Mouse (Mus musculus) lung, embryonic 16.5 days (tissue): Measurements from ENCODE around the gene Zfp605. TPM values are rescaled to one million over a fixed set of nuclear protein-coding genes. Genes with fewer than 3 reads are reported as not detected.
A peak's percentile ranks its signal among the peaks of the same experiment; 100 is the strongest.

Source experiments
- ATAC-seq: fragments of 200-750 bp; cut with Nextera tagmentation; 2 replicates; pipeline ENCODE4 v1.8.0; 2017; ENCODE audit warnings: low read depth, mild to moderate bottlenecking, moderate library complexity
- H3K27ac ChIP-seq: fragments of 300-500 bp; sonication (generic); 2 replicates; pipeline ENCODE4 v1.5.1; 2014; ENCODE audit warnings: mild to moderate bottlenecking, control low read depth, low read length
- H3K27me3 ChIP-seq: fragments of 300-500 bp; sonication (generic); 2 replicates; pipeline ENCODE4 v1.6.1; 2014; ENCODE audit warnings: low read depth, low read length, mixed read lengths; ENCODE audit not compliant: control insufficient read depth, insufficient read depth
- H3K36me3 ChIP-seq: fragments of 300-500 bp; sonication (generic); 2 replicates; pipeline ENCODE4 v1.6.1; 2014; ENCODE audit warnings: low read length; ENCODE audit not compliant: control insufficient read depth, insufficient read depth
- H3K4me1 ChIP-seq: fragments of 300-500 bp; sonication (generic); replicated peaks from 2 replicates; pipeline ENCODE4 v1.6.1; 2014; ENCODE audit warnings: low read length, mixed read lengths; ENCODE audit not compliant: control insufficient read depth, insufficient read depth
- H3K4me2 ChIP-seq: fragments of 300-500 bp; sonication (generic); 2 replicates; pipeline ENCODE4 v1.6.1; 2014; ENCODE audit warnings: low read depth, low read length, control low read depth
- H3K4me3 ChIP-seq: fragments of 300-500 bp; sonication (generic); 2 replicates; pipeline ENCODE4 v1.5.1; 2014; ENCODE audit warnings: mild to moderate bottlenecking, low read length, control low read depth
- H3K9ac ChIP-seq: fragments of 300-500 bp; sonication (generic); 2 replicates; pipeline ENCODE4 v1.6.1; 2014; ENCODE audit warnings: low read length, control low read depth
- H3K9me3 ChIP-seq: fragments of 300-500 bp; sonication (generic); 2 replicates; pipeline ENCODE4 v1.6.1; 2016; ENCODE audit warnings: low read length; ENCODE audit not compliant: control insufficient read depth
- WGBS: fragments of 180-500 bp; shearing (Covaris S2); extraction: QIAGEN DNeasy Blood & Tissue Kit; methylation state at CpG from one replicate; pipeline ENCODE4 v1.1.7; 2014; 5-methylcytosine and 5-hydroxymethylcytosine counted together
- polyA plus RNA-seq: library from polyadenylated mRNA; unstranded; fragments of >200 nt; fragmentation: Nextera tagmentation; extraction: Ambion mirVana; gene quantifications from 2 replicates; pipeline ENCODE4 v1.2.1, GENCODE M21; 2015

The Zfp605 gene
- polyA plus RNA-seq, 1 experiment from 2014 or later, result 3.6 TPM

DNA sequence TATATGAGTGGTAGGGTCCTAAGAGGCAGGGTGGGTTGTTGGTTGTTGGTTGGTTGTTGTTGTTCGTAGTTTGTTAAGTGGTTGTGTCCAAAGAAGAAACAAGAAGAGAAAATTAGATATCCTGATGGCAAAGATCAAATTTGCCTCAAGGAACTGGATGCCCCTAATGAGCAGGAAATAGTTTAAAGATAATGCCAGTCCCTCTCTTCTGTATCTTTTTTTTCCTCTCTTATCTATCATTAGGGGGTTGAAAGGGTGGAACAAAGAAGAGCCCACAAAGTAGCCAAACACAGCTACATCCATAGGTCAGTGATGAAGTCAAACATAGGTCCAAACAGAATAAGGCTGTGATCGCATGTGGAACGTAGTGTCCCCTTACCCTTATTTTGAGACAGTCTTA is 29.4 kb downstream of the Zfp605 start:
- Histone ChIP-seq H3K4me1 (0 out of 2 replicates have a peak, but pooled peaks cover 5% of the 10 kb centered on the region), H3K9me3 (peaks cover 3% of the 10 kb centered on the region; the same call in 1 of the 2 replicates), H3K4me2 (no peak overlapping the region), H3K9ac (no peak overlapping the region), H3K4me3 (no peak overlapping the region), H3K27ac (no peak overlapping the region), H3K36me3 (peaks cover 17% of the 10 kb centered on the region), H3K27me3 (no peaks in the 10 kb centered on the region)
- no peak for ATAC-seq
- 92% methylated on average over 3 of the region's 3 CpGs for WGBS

DNA sequence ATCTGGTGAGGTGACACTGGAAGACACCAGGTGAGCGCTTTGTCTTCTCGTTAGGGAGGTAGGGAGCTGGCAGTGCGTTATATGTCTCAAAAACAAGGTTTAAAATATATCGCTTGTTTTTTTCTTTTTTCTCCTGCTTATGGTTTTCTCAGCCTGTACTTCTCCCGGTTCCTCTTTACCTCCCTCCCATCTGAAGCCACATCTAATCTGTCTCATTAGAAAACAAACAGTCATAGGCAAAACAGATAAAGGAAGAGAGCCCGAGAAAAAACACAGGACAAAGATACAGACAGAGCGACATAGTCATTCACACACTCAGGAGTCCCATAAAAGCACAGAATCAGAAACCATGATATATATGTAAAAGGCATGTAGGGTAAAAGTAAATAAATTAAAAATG is 30.5 kb downstream of the Zfp605 start:
- Histone ChIP-seq H3K4me1 (0 out of 2 replicates have a peak, but pooled peaks cover 2% of the 10 kb centered on the region), H3K9me3 (no peaks in the 10 kb centered on the region), H3K27ac (no peak overlapping the region), H3K36me3 (peaks cover 25% of the 10 kb centered on the region), H3K4me2 (no peak overlapping the region), H3K27me3 (no peaks in the 10 kb centered on the region), H3K9ac (no peak overlapping the region), H3K4me3 (no peak overlapping the region)
- WGBS, result 86% methylated on average over 7 of the region's 7 CpGs
- ATAC-seq, result no peak

DNA sequence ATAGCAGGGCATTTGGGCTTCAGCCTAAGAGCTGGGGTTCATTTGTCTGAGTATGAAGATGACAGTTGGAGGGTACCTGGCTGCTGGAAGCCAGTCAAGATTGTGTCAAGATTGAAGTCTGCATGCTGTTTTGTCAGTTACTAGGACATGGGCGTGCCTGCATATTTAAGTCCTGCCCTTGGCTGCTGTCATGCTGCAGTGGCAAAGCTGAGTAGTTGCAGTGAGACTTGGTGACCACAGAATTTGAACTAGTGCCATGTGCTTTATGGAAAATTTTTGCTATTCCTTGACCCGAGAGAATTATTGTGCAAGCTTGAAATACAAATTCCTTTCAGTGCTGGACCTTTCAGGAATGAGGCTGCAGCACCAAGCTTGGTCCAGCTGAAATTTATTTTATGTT is 32.4 kb downstream of the Zfp605 start:
- no peak overlapping the region for H3K9ac ChIP-seq
- peaks cover 35% of the 10 kb centered on the region for H3K36me3 ChIP-seq
- WGBS, result 85% methylated on average over 2 of the region's 2 CpGs

DNA sequence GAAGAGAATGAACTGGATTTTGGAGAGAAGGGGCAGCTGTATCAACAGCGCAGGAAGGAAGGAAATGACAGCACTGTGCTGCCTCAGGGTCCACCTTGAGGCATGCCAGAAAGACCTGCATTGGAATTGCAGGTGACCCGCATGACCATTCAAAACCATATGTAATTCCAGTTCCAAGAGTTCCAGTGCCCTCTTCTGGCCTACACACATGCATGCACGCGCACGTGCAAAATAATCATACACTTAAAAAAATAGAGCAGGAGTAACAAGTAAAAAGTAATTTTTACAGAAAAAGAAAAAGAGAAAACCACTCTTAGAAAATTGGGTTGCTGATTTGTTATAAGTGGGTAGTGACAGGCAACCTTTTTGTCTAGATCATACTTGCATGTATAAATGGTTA is 33.1 kb downstream of the Zfp605 start:
- H3K4me3 ChIP-seq, result no peak overlapping the region
- no peaks in the 10 kb centered on the region for H3K9me3 ChIP-seq
- H3K27me3 ChIP-seq, result no peaks in the 10 kb centered on the region
- 86% methylated on average over 5 of the region's 5 CpGs for WGBS
- H3K4me1 ChIP-seq, result no peaks in the 10 kb centered on the region
- no peak overlapping the region for H3K4me2 ChIP-seq
- peaks cover 39% of the 10 kb centered on the region for H3K36me3 ChIP-seq
- H3K9ac ChIP-seq, result no peak overlapping the region
- no peak for ATAC-seq
- no peak overlapping the region for H3K27ac ChIP-seq

More for the DNA sequence above, 32.4 kb downstream of the Zfp605 start:
- H3K27ac ChIP-seq, result no peak overlapping the region
- no peaks in the 10 kb centered on the region for H3K27me3 ChIP-seq
- no peak overlapping the region for H3K4me3 ChIP-seq
- ATAC-seq, result no peak
- no peaks in the 10 kb centered on the region for H3K9me3 ChIP-seq
- H3K4me2 ChIP-seq, result no peak overlapping the region
- no peaks in the 10 kb centered on the region for H3K4me1 ChIP-seq

DNA sequence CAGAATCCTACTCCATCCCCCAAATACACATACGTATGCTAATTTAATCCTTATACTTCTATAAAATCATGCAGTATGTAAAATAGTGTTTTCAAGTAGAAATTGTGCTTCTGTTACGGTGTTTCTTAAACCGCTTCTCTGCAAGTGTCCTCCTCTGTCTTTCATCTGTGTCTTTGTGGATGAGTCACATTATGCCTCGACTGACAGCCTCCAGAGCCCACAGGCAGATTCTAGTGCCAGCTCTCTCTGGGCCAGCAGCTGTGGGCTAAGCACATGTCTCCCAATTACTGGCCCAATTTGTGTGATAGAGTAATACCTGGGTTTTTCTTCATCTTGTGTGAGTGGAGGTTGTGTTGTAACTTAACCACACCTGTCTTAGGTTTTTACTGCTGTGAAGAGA is 59.5 kb downstream of the Zfp605 start:
- H3K36me3 ChIP-seq, result peaks cover 26% of the 10 kb centered on the region
- no peak overlapping the region for H3K27ac ChIP-seq
- H3K4me3 ChIP-seq, result no peak overlapping the region
- no peaks in the 10 kb centered on the region for H3K9me3 ChIP-seq
- no peak overlapping the region for H3K9ac ChIP-seq
- WGBS, result 96% methylated on average over 4 of the region's 4 CpGs
- ATAC-seq, result no peak
- H3K4me1 ChIP-seq, result no peaks in the 10 kb centered on the region
- H3K27me3 ChIP-seq, result no peaks in the 10 kb centered on the region
- no peak overlapping the region for H3K4me2 ChIP-seq

DNA sequence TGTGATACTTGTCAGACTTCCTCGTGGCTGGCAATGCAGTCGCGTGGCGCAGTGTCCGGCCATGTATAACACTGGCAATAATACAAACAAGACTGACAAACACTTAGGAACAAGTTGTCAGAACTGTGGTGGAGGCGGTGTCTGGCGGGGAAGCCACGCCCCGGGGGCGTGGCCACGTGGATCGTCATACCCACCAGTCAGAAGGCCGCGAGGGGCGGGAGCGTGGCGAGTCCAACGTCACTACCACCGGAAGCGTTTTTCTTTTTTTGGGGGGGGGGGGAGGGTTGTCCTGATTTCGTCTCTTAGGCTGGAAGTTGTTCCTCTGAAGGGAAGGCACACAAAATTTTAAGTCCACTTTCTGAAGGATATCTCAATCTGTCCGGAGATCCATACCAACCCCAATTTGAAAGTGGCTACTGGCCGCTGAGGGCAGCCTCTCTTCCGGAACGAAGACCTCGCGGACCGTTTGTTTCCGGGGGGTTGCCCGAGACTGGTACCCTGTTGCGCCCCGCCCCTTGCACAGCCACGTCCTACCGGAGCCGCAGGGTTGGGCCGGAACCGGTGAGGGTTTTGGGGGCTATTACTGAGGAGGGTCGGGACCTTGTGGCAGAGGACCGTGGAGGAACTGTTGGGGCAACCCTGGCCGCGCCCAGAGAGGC is 66.6 kb downstream of the Zfp605 start, which contains the start of gene Golga3:
Gene Golga3 (plus strand): TSS at position 340 of the 659 bp plus-strand sequence.
- Histone ChIP-seq H3K4me2 (peak within 1 kb of the TSS; percentile 68), H3K4me3 (peak within 1 kb of the TSS; percentile 92)
- whole genome bisulfite sequencing, result under 1% methylated on average over 41 of the region's 41 CpGs

DNA sequence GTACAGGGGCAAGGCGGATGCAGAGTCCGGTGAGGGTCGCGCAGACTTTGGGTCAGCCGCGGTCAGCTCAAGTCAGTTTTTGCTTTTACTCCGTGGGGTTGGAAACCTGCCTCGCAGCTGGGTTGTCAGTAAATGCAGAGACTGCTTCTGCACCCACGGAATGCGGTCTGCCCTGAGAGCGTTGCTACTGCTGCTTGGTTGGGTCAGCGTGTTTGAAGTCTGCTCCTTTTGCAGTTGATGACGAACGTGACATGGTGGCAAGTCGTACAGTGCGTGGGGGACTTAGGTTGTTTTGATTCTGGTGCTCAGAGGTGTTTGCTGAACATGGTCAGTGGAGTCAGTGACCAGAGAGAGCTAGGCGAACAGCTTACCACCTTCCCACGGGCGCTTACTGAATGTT is 67.1 kb downstream of the Zfp605 start:
- peak; percentile 15 for ATAC-seq
- Histone ChIP-seq H3K4me2 (peak overlapping the region; percentile 68), H3K27ac (peak overlapping the region; percentile 78), H3K9ac (peak overlapping the region; percentile 95), H3K27me3 (no peaks in the 10 kb centered on the region), H3K4me3 (peak overlapping the region; percentile 92), H3K4me1 (peaks cover 8% of the 10 kb centered on the region), H3K36me3 (no peaks in the 10 kb centered on the region), H3K9me3 (no peaks in the 10 kb centered on the region)
- WGBS, result 3% methylated on average over 19 of the region's 19 CpGs

More for the DNA sequence above, 66.6 kb downstream of the Zfp605 start, which contains the start of gene Golga3:
- H3K9me3 ChIP-seq, result no peaks in the 10 kb centered on the region
- peak within 1 kb of the TSS; percentile 78 for H3K27ac ChIP-seq
- peak; percentile 99 for ATAC-seq
- H3K36me3 ChIP-seq, result no peaks in the 10 kb centered on the region
- H3K9ac ChIP-seq, result peak within 1 kb of the TSS; percentile 95
- H3K27me3 ChIP-seq, result no peaks in the 10 kb centered on the region
- peaks cover 8% of the 10 kb centered on the region for H3K4me1 ChIP-seq

DNA sequence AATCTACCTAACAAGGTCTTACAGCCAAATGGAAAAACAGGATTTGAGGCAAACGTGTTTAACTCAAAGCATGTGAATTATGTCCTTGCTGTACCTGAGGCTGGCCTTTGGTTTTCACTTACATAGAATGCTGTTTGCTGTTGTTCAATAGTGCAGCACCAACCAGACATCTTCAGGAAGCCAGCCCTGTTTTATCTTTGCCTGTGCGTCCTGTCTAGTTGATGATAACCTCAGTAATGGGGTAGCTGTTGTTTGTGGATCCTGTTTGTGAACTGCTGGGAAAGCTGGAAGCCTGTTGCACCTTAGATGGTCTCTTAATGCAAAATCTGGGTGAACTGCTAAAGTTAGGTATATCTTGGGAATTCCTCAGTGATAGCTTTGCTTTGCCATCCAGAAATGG is 68.7 kb downstream of the Zfp605 start:
- Histone ChIP-seq H3K4me2 (no peak overlapping the region), H3K27me3 (no peaks in the 10 kb centered on the region), H3K27ac (no peak overlapping the region), H3K9ac (no peak overlapping the region), H3K4me1 (peaks cover 8% of the 10 kb centered on the region), H3K4me3 (no peak overlapping the region), H3K9me3 (no peaks in the 10 kb centered on the region), H3K36me3 (peaks cover 4% of the 10 kb centered on the region)
- WGBS, result 81% methylated on average over 2 of the region's 2 CpGs
- no peak for ATAC-seq
